ENCODE assay signal across 24 mouse cellular contexts in the genomic region with DNA sequence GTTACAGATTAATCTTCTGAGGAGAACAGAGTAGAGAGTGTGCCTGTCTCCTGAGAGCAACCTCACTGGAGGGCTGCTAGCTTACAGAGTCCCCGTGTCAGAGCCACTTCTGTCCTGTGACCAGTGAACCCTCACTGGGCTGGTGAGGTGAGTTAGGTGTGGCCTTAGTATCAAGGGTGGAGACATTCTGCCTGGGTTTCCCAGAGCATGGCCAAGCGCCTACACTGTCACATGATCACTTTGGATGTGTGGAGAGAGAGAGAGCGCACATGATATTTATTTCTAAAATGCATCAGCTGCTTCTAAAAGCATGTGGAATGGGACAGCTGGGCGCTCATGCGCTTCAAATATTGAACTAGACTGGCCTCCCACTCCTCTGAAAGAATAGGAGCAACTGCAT. TPM values are rescaled to one million over a fixed set of nuclear protein-coding genes. Genes with fewer than 3 reads are reported as not detected.
A peak's percentile ranks its signal among the peaks of the same experiment; 100 is the strongest.
DNase-seq lines count a peak whose midpoint lies in the region; ATAC-seq lines count a peak whose summit lies in the region.
"Not testable (repeated sequence)": the region's sequence is repeated elsewhere in the genome, so short reads cannot be mapped to it uniquely, and the experiment has no call there.
"Had no signal": no experiment of that assay in that cellular context is flagged by ENCODE, and none has a peak within 500 bp of the region (broad histone marks: within the 10 kb centered on the region; RNA-seq: fewer than 3 reads in every experiment).

No protein-coding gene starts in this region.

- peak; percentile 85 for ATAC-seq in intestine, embryonic 16.5 days
- ATAC-seq in neural tube, embryonic 14.5 days (ENCODE audit: low read depth), result 0 out of 2 replicates have a peak, but pooled peaks have one; percentile 47

- H3K4me1 ChIP-seq in heart, embryonic 10.5 days; intestine, embryonic 16.5 days (ENCODE audit: control insufficient read depth, insufficient read depth, low read length); neural tube, embryonic 14.5 days (ENCODE audit: control insufficient read depth, insufficient read depth, low read length): not testable (repeated sequence)

- H3K36me3 ChIP-seq in heart, embryonic 10.5 days; intestine, embryonic 16.5 days (ENCODE audit: control insufficient read depth, insufficient read depth, low read length); neural tube, embryonic 14.5 days (ENCODE audit: control insufficient read depth, insufficient read depth, low read length): not testable (repeated sequence)

- H3K9ac ChIP-seq in intestine, embryonic 16.5 days (ENCODE audit: low read depth, low read length); neural tube, embryonic 14.5 days (replicated peaks; ENCODE audit: low read depth, low read length): not testable (repeated sequence)

- H3K9me3 ChIP-seq in heart, embryonic 10.5 days, result peaks cover 35% of the 10 kb centered on the region
- peaks cover 17% of the 10 kb centered on the region for H3K9me3 ChIP-seq in intestine, embryonic 16.5 days (ENCODE audit: control insufficient read depth, low read length)
- H3K9me3 ChIP-seq in neural tube, embryonic 14.5 days (ENCODE audit: control insufficient read depth, low read length), result peaks cover 16% of the 10 kb centered on the region

- not testable (repeated sequence) for H3K27me3 ChIP-seq in heart, embryonic 10.5 days (ENCODE audit: insufficient read depth, poor library complexity, severe bottlenecking); intestine, embryonic 16.5 days (replicated peaks; ENCODE audit: control insufficient read depth, insufficient read depth, low read length); neural tube, embryonic 14.5 days (ENCODE audit: control insufficient read depth, insufficient read depth, low read length)

- not testable (repeated sequence) for H3K4me3 ChIP-seq in heart, embryonic 10.5 days; intestine, embryonic 16.5 days (ENCODE audit: low read length); neural tube, embryonic 14.5 days (ENCODE audit: low read depth, low read length)

- 83% methylated on average over 5 of the region's 5 CpGs for WGBS in heart, embryonic 10.5 days
- 84% methylated on average over 5 of the region's 5 CpGs for WGBS in intestine, embryonic 16.5 days
- 87% methylated on average over 5 of the region's 5 CpGs for WGBS in neural tube, embryonic 14.5 days

- not testable (repeated sequence) for H3K4me2 ChIP-seq in intestine, embryonic 16.5 days (ENCODE audit: low read depth, low read length); neural tube, embryonic 14.5 days (ENCODE audit: low read depth, low read length)

- H3K27ac ChIP-seq in heart, embryonic 10.5 days; neural tube, embryonic 14.5 days (ENCODE audit: low read depth, low read length): not testable (repeated sequence)
- H3K27ac ChIP-seq in intestine, embryonic 16.5 days (ENCODE audit: low read length), result peak overlapping the region; percentile 52; the same call in 1 of the 2 replicates

- peak; percentile 68 for DNase-seq in heart, embryonic 10.5 days (ENCODE audit: low spot score)
- DNase-seq in kidney, adult 9 months, result peak; percentile 68
- peak; percentile 42 for DNase-seq in kidney, postnatal 14 days
- peak; percentile 37 to 78 for DNase-seq in layer of hippocampus, adult 18-20 months (ENCODE audit: low spot score in 2 of 2)

RNA-seq across cellular contexts. Expression of a gene that starts 46.0 kb away (rescaled TPM):
- not detected in 2 replicates for polyA plus RNA-seq in heart, embryonic 10.5 days (2016; fragmentation: Nextera tagmentation; extraction: Ambion mirVana)
- polyA plus RNA-seq in intestine, embryonic 16.5 days (2015; fragmentation: Nextera tagmentation; extraction: Ambion mirVana), result not detected in 2 replicates
- total RNA-seq in layer of hippocampus, adult 18-20 months (2021), result under 1 TPM; 0.25 to 0.42 TPM
- polyA plus RNA-seq in neural tube, embryonic 14.5 days (2014; fragmentation: Nextera tagmentation; extraction: Ambion mirVana), result not detected in 2 replicates
- total RNA-seq: adrenal gland, postnatal 14 days; gastrocnemius, postnatal 25 days; heart, adult 2 months; heart, postnatal 36 days; layer of hippocampus, postnatal 36 days; left cerebral cortex, postnatal 10 days; liver, adult 2 months; neutrophil, adult 5-6 weeks had no signal
- polyA plus RNA-seq: brain, embryonic 14.5 days; embryonic facial prominence, embryonic 13.5 days; erythroblast, embryonic 14.5 days; forebrain, embryonic 12.5 days; heart, embryonic 15.5 days; hindbrain, embryonic 13.5 days; limb, embryonic 11.5 days; liver, adult 2 months; liver, embryonic 16.5 days; midbrain, embryonic 10.5 days; midbrain, embryonic 16.5 days had no signal
